ENCODE assay signal across 31 mouse cellular contexts in the genomic region with DNA sequence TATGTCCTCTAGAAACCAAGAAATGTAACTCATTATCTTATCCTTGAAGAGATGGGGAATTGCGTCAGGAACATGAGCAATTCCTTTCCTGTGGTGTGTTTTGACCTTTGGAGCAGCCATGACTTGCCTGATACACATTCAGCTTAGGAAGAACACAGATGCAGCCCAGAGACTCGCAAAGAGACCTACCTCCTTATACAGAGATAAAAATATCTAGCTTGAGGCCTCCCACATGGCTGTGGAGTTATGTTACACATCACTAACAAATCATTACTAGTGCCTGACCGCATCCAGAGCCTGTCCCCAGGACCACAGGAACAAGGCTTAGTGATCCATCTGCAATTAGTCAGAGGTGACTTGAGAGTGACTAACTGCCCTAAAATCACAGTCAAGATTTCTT. TPM values are rescaled to one million over a fixed set of nuclear protein-coding genes. Genes with fewer than 3 reads are reported as not detected.
DNase-seq lines count a peak whose midpoint lies in the region; ATAC-seq and TF ChIP-seq lines count a peak whose summit lies in the region.
"Had no signal": no experiment of that assay in that cellular context is flagged by ENCODE, and none has a peak within 500 bp of the region (broad histone marks: within the 10 kb centered on the region; RNA-seq: fewer than 3 reads in every experiment).

No protein-coding gene starts in this region.

- no peak for TF ChIP-seq CTCF in Patski (IDR thresholded peaks at IDR 0.05)
- TF ChIP-seq CTCF in small intestine, adult 2 months (IDR thresholded peaks at IDR 0.05; ENCODE audit: extremely low read depth, insufficient read length, insufficient replicate concordance, low read depth, low read length): no peak

- H3K4me3 ChIP-seq in small intestine, adult 2 months (ENCODE audit: low read depth, low read length): no peak overlapping the region
- no peak overlapping the region for H3K4me3 ChIP-seq in embryonic facial prominence, embryonic 10.5 days
- H3K4me3 ChIP-seq: embryonic facial prominence, embryonic 15.5 days; forebrain, embryonic 12.5 days; hindbrain, embryonic 12.5 days; lung, embryonic 15.5 days; midbrain, embryonic 10.5 days; neural tube, embryonic 12.5 days; stomach, embryonic 15.5 days had no signal

- ATAC-seq in Patski: peak; percentile 60
- ATAC-seq: forebrain, postnatal 0 days; hindbrain, postnatal 0 days; midbrain, embryonic 16.5 days had no signal

- peak; percentile 56 to 87 for DNase-seq in adrenal gland, adult (ENCODE audit: inconsistent age in 2 of 2, low spot score in 1 of 2)
- DNase-seq in adrenal gland, adult 8-10 months: no peak
- peak; percentile 49 for DNase-seq in 3134 (ENCODE audit: extremely low read depth, insufficient read length, low spot score)
- DNase-seq in Patski (ENCODE audit: low read depth, low spot score): no peak
- no peak for DNase-seq in gastrocnemius, adult 8-10 months (ENCODE audit: low spot score in 2 of 2)
- no peak for DNase-seq in embryonic facial prominence, embryonic 10.5 days (ENCODE audit: low spot score)
- DNase-seq: cerebellum, adult 18-20 months; cerebellum, postnatal 14 days; forebrain, postnatal 0 days; gastrocnemius, postnatal 10 days; heart, postnatal 36 days; kidney, adult 18-20 months; kidney, postnatal 4 days; liver; right cerebral cortex, postnatal 4 days had no signal

- H3K4me1 ChIP-seq in small intestine, adult 2 months (ENCODE audit: control insufficient read depth, insufficient read depth, insufficient read length, low read length): peaks cover 31% of the 10 kb centered on the region
- no peaks in the 10 kb centered on the region for H3K4me1 ChIP-seq in embryonic facial prominence, embryonic 10.5 days
- H3K4me1 ChIP-seq: embryonic facial prominence, embryonic 15.5 days; forebrain, embryonic 12.5 days; hindbrain, embryonic 12.5 days; midbrain, embryonic 10.5 days; neural tube, embryonic 12.5 days had no signal

- POLR2A ChIA-PET in Patski (lab: Charles Lee): no interaction called here

- CTCF ChIA-PET in Patski (lab: Charles Lee): interaction anchor here (0.8 to 0.9 kb wide), 2 partner anchors 12 to 24 kb away, joined by 3 read pairs; no protein-coding TSS in a partner anchor

- peak overlapping the region; percentile 99 for H3K27ac ChIP-seq in small intestine, adult 2 months (ENCODE audit: insufficient read depth, low read depth, low read length)
- H3K27ac ChIP-seq in embryonic facial prominence, embryonic 10.5 days (replicated peaks): no peak overlapping the region
- H3K27ac ChIP-seq: embryonic facial prominence, embryonic 15.5 days; forebrain, embryonic 12.5 days; hindbrain, embryonic 12.5 days; hindbrain, postnatal 0 days; kidney, postnatal 0 days; lung, embryonic 15.5 days; midbrain, embryonic 10.5 days; neural tube, embryonic 12.5 days; stomach, embryonic 15.5 days had no signal

- peaks cover 44% of the 10 kb centered on the region for H3K36me3 ChIP-seq in small intestine, adult 2 months (ENCODE audit: control insufficient read depth, insufficient read depth, low read length)
- no peaks in the 10 kb centered on the region for H3K36me3 ChIP-seq in embryonic facial prominence, embryonic 10.5 days (replicated peaks)
- H3K36me3 ChIP-seq: embryonic facial prominence, embryonic 15.5 days; forebrain, embryonic 12.5 days; hindbrain, embryonic 12.5 days; lung, embryonic 15.5 days; midbrain, embryonic 10.5 days; neural tube, embryonic 12.5 days; stomach, embryonic 15.5 days had no signal

- 26% methylated on average over 3 of the region's 3 CpGs for WGBS in small intestine, adult 2 months
- 83% methylated on average over 3 of the region's 3 CpGs for WGBS in embryonic facial prominence, embryonic 10.5 days

- in situ Hi-C loops in Patski (cut with MboI; ENCODE audit: low pct_unique_long_range_greater_than_20kb): no loop called here

- no peaks in the 10 kb centered on the region for H3K27me3 ChIP-seq in Patski
- no peaks in the 10 kb centered on the region for H3K27me3 ChIP-seq in small intestine, adult 2 months (ENCODE audit: control insufficient read depth, insufficient read depth, low read length)
- H3K27me3 ChIP-seq in embryonic facial prominence, embryonic 10.5 days (replicated peaks; ENCODE audit: low read depth, poor library complexity, severe bottlenecking): no peaks in the 10 kb centered on the region
- H3K27me3 ChIP-seq: embryonic facial prominence, embryonic 15.5 days; forebrain, embryonic 12.5 days; hindbrain, embryonic 12.5 days; lung, embryonic 15.5 days; neural tube, embryonic 12.5 days; stomach, embryonic 15.5 days had no signal

- H3K9me3 ChIP-seq in embryonic facial prominence, embryonic 10.5 days: no peaks in the 10 kb centered on the region
- H3K9me3 ChIP-seq: embryonic facial prominence, embryonic 15.5 days; forebrain, embryonic 12.5 days; hindbrain, embryonic 12.5 days; lung, embryonic 15.5 days; midbrain, embryonic 10.5 days; neural tube, embryonic 12.5 days; stomach, embryonic 15.5 days had no signal

- TF ChIP-seq POLR2A in small intestine, adult 2 months (IDR thresholded peaks at IDR 0.05; ENCODE audit: low read depth, low read length): no peak

RNA-seq across cellular contexts. Expression of gene 9130230L23Rik, which starts 42.3 kb away (rescaled TPM):
- 1 to 10 TPM in 1 of 4 experiments, under 1 TPM in 3; 0.28 to 2.3 (median 0.54) TPM for total RNA-seq in adrenal gland, adult 8-10 months (2022)
- not detected for polyA plus RNA-seq in Patski (2021)
- 4.7 and 10.9 TPM in 2 replicates for polyA plus RNA-seq in small intestine, adult 2 months (2012; rRNA removed)
- under 1 TPM in 1 of 4 experiments, not detected in 3; 0.54 TPM for total RNA-seq in gastrocnemius, adult 8-10 months (2022)
- not detected in 2 replicates for polyA plus RNA-seq in embryonic facial prominence, embryonic 10.5 days (2016; fragmentation: Nextera tagmentation; extraction: Ambion mirVana)
- total RNA-seq: forebrain, postnatal 0 days; heart, postnatal 36 days; hindbrain, postnatal 0 days; layer of hippocampus, adult 8-10 months; layer of hippocampus, postnatal 25 days; left cerebral cortex, postnatal 14 days; megakaryocyte progenitor cell, adult 5-6 weeks had no signal
- polyA plus RNA-seq: forebrain, postnatal 0 days; hindbrain, embryonic 12.5 days; hindbrain, postnatal 0 days; limb, embryonic 11.5 days; midbrain, embryonic 10.5 days; midbrain, embryonic 16.5 days had no signal

Comparison
In these comparisons a context has a peak if more than half of its experiments do, and no peak if none do; other contexts are left out.
1. DNase-seq: peak in adrenal gland, adult (2 of 2) and 3134 (single experiment); none in adrenal gland, adult 8-10 months (single experiment), Patski (single experiment), gastrocnemius, adult 8-10 months (0 of 2) and embryonic facial prominence, embryonic 10.5 days (single experiment).